Mouse (Mus musculus) lung, postnatal 0 days (tissue): ENCODE measurements around the gene Tmem190. TPM values are rescaled to one million over a fixed set of nuclear protein-coding genes. Genes with fewer than 3 reads are reported as not detected.
"Not testable (repeated sequence)": the region's sequence is repeated elsewhere in the genome, so short reads cannot be mapped to it uniquely, and the experiment has no call there.

ENCODE experiments used
- ATAC-seq: fragments of 200-750 bp; cut with Nextera tagmentation; 2 replicates; pipeline ENCODE4 v1.8.0; 2017; ENCODE audit warnings: moderate library complexity
- DNase-seq: peaks from one replicate; pipeline ENCODE4 v3.0.0-alpha.2; 2016; ENCODE audit warnings: low spot score
- H3K27ac ChIP-seq: fragments of 300-500 bp; sonication (generic); 2 replicates; pipeline ENCODE4 v1.5.1; 2014; ENCODE audit warnings: antibody characterized with exemption, mild to moderate bottlenecking, low read length, mixed read lengths
- H3K27me3 ChIP-seq: fragments of 300-500 bp; sonication (generic); replicated peaks from 2 replicates; pipeline ENCODE4 v1.6.1; 2014; ENCODE audit warnings: low read length, mixed read lengths; ENCODE audit not compliant: insufficient read depth
- H3K36me3 ChIP-seq: fragments of 300-500 bp; sonication (generic); 2 replicates; pipeline ENCODE4 v1.6.1; 2014; ENCODE audit warnings: low read length, mixed read lengths; ENCODE audit not compliant: insufficient read depth
- H3K4me1 ChIP-seq: fragments of 300-500 bp; sonication (generic); 2 replicates; pipeline ENCODE4 v1.6.1; 2014; ENCODE audit warnings: antibody characterized with exemption, low read depth, low read length, mixed read lengths; ENCODE audit not compliant: insufficient read depth
- H3K4me2 ChIP-seq: fragments of 300-500 bp; sonication (generic); replicated peaks from 2 replicates; pipeline ENCODE4 v1.6.1; 2014; ENCODE audit warnings: low read depth, mild to moderate bottlenecking, low read length, moderate library complexity, mixed read lengths
- H3K4me3 ChIP-seq: fragments of 300-500 bp; sonication (generic); 2 replicates; pipeline ENCODE4 v1.5.1; 2014; ENCODE audit warnings: low read depth, low read length
- H3K9ac ChIP-seq: fragments of 300-500 bp; sonication (generic); replicated peaks from 2 replicates; pipeline ENCODE4 v1.6.1; 2014; ENCODE audit warnings: low read depth, mild to moderate bottlenecking
- H3K9me3 ChIP-seq: fragments of 300-500 bp; sonication (generic); 2 replicates; pipeline ENCODE4 v1.6.1; 2016; ENCODE audit warnings: low read length, mixed read lengths
- CTCF ChIP-seq: IDR thresholded peaks from 2 replicates; pipeline ENCODE4 v1.5.1; 2016; ENCODE audit warnings: antibody characterized with exemption, mild to moderate bottlenecking
- EP300 ChIP-seq: IDR thresholded peaks from 2 replicates; pipeline ENCODE4 v1.6.1; 2016; ENCODE audit warnings: antibody characterized with exemption, mild to moderate bottlenecking, control low read depth
- WGBS: fragments of 180-500 bp; shearing (Covaris S2); extraction: QIAGEN DNeasy Blood & Tissue Kit; methylation state at CpG from one replicate; pipeline ENCODE4 v1.1.7; 2014; 5-methylcytosine and 5-hydroxymethylcytosine counted together
- polyA plus RNA-seq: library from polyadenylated mRNA; unstranded; fragments of >200 nt; fragmentation: Nextera tagmentation; extraction: Ambion mirVana; gene quantifications from 2 replicates; pipeline ENCODE4 v1.2.1, GENCODE M21; 2015

Tmem190 gene
- polyA plus RNA-seq, 1 experiment from 2014 or later, result 0.55 TPM

DNA sequence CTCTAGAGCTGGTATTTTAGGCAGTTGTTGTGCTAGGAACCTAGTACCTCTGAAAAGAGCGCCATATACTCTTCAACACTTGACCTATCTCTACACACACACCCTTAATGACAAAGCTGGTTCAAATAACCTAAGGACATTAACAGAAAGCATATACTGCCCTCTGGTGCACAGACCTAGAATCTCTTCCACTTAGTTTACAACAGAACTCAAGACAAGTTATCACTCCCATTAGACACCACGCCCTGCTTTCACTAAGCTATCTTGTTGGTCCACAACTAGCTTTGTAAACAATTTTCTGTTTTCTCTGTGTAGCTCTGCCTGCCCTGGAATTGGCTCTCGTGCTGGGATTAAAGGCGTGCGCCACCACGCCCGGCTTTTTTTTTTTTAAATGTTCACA, 24.0 kb downstream of the Tmem190 start:
- peak; percentile 75 for TF ChIP-seq CTCF
- no peak for TF ChIP-seq EP300
- Histone ChIP-seq H3K9me3 (no peaks in the 10 kb centered on the region), H3K36me3 (peaks cover 12% of the 10 kb centered on the region; the same call in 1 of the 2 replicates), H3K4me1 (no peaks in the 10 kb centered on the region), H3K4me3 (no peak overlapping the region), H3K27me3 (no peaks in the 10 kb centered on the region), H3K4me2 (no peak overlapping the region), H3K9ac (no peak overlapping the region), H3K27ac (no peak overlapping the region)
- peak; percentile 81 for DNase-seq
- peak; percentile 61 for ATAC-seq
- WGBS, result 81% methylated on average over 7 of the region's 7 CpGs

DNA sequence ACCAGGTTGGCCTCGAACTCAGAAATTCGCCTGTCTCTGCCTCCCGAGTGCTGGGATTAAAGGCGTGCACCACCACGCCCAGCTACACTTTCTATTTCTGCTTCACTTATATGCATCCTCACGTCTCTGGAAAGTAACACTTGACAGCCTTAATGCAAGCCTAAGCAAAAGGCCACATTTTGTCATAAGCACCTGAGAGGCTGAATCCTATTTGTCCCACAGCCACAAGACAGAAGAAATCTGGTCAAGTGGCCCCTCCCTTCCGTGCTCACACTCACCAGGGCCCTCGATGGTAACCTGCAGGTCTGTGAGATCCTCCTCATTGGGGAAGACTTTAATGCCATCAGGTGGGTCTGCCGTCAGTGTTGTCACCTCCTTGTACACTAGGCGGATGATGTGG, 28.4 kb downstream of the Tmem190 start:
- not testable (repeated sequence) for H3K27ac ChIP-seq, H3K27me3 ChIP-seq, ATAC-seq, DNase-seq, H3K36me3 ChIP-seq, H3K4me1 ChIP-seq, H3K9me3 ChIP-seq
- Histone ChIP-seq H3K4me3 (peak overlapping the region; percentile 97), H3K4me2 (peak overlapping the region; percentile 78), H3K9ac (peak overlapping the region; percentile 94)
- 25% methylated on average over 10 of the region's 10 CpGs for WGBS

DNA sequence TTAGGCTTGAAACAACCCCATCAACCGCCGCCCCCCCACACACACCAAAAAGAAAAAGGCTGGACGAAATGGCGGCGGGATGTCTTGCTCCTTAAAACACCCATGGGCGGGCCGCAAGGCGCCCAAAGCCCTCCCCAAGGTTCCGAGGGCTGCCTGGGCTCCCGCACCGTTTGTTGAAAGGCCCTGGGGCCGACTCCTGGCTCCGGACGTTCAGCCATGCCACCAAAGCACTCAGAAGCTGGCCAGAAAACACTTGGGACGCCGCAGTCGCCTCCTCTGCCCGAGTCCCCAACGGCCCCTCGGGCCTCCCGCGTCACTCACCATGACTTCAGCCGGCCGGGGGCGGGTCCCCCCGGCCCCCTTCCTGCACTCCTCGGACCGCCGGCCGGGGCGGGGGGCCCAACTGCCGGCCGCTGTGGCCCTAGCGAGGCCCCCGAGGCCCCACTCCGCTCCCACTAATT, 29.1 kb downstream of the Tmem190 start:
- DNase-seq (peak; percentile 57), ATAC-seq (no peak)
- Histone ChIP-seq H3K4me2 (peak overlapping the region; percentile 78), H3K27me3 (no peaks in the 10 kb centered on the region), H3K36me3 (no peaks in the 10 kb centered on the region; the same call in 1 of the 2 replicates), H3K9me3 (no peaks in the 10 kb centered on the region), H3K4me3 (peak overlapping the region; percentile 97), H3K9ac (peak overlapping the region; percentile 94), H3K4me1 (no peaks in the 10 kb centered on the region; the same call in 1 of the 2 replicates), H3K27ac (peak overlapping the region; percentile 96)
- TF ChIP-seq EP300, result no peak
- TF ChIP-seq CTCF, result no peak
- under 1% methylated on average over 21 of the region's 36 CpGs for WGBS

DNA sequence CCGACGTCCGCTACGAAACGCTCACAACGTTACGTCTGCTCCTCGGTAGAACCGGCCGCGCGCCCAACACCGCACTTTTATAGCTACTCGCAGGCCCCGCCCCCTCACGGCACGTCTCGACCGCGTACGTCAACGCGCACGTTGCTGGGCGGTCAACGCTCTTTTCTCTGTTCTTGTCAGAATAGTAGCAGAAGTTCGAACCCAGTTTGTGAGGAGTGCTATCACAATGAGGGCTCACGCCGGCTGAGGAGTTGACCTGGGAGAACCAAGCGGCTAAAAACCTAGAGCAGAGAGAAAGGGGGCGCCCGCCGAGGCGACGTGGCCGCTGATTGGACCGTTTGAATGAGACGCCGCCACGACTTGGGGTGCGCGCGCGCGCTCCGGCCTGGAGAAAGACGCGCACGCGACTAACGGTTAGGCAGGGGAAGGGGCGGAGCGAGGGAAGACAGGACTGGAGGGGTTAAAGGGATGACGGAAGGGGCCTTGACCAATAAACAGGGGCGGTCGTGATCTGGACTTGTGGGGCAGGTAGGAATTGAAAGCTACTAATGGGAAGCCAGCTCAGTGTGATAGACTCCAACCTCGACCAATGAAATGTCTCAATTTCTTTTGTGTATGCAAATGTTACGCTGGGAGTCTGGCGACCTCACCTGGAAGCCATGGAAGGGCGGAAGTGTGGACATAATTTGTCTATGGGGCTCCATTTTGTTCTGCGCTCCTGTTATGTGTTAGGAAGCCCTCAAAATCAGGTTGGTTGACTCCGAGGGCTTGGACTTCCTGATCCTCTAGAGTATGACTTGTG, 29.8 kb downstream of the Tmem190 start, which contains the start of gene Ube2s:
Gene Ube2s (minus strand): TSS at position 288 of the 802 bp plus-strand sequence.
- ATAC-seq (peak; percentile 97), DNase-seq (peak; percentile 100)
- no peaks in the 10 kb centered on the region for H3K9me3 ChIP-seq
- no peaks in the 10 kb centered on the region for H3K27me3 ChIP-seq
- H3K4me3 ChIP-seq, result peak within 1 kb of the TSS; percentile 97
- peak; percentile 44 for TF ChIP-seq CTCF
- peak; percentile 72; the same call in 1 of the 2 replicates for TF ChIP-seq EP300
- H3K36me3 ChIP-seq, result no peaks in the 10 kb centered on the region; the same call in 1 of the 2 replicates
- H3K27ac ChIP-seq, result peak within 1 kb of the TSS; percentile 96
- peak within 1 kb of the TSS; percentile 94 for H3K9ac ChIP-seq
- H3K4me2 ChIP-seq, result peak within 1 kb of the TSS; percentile 78
- peaks cover 2% of the 10 kb centered on the region; the same call in 1 of the 2 replicates for H3K4me1 ChIP-seq
- WGBS, result under 1% methylated on average over 62 of the region's 62 CpGs

DNA sequence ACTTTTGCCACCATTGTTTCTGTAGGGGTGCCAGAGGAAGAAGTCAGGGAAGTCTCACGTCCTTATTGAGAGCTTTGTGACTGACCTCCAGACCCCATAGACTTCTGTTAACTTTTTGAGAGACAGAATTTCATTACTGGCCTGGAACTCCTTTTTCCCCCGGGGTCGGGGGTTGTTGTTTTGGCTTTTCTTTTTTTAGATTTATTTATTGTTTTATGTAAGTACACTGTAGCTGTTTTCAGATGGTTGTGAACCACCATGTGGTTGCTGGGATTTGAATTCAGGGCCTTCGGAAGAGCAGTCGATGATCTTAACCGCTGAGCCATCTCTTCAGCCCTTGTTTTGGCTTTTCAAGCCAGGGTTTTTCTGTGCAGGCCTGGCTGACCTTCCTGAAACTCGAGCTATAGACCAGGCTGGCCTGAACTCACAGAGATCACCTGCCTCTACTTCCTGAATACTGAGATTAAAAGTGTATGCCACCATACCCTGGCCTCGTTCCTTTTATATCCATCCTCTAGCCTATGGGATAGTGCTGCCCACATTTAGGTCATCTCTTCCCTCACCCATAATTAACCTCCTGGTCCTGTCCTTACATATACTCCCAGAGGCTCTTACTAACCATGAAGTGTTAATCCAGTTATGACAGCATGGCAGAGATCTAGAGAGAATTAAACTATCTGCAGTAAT, 30.5 kb downstream of the Tmem190 start:
- no peak for ATAC-seq
- Histone ChIP-seq H3K27ac (peak overlapping the region; percentile 95), H3K4me2 (peak overlapping the region; percentile 55), H3K9ac (no peak overlapping the region), H3K4me3 (peak overlapping the region; percentile 97), H3K27me3 (no peaks in the 10 kb centered on the region), H3K4me1 (peaks cover 5% of the 10 kb centered on the region; the same call in 1 of the 2 replicates), H3K9me3 (no peaks in the 10 kb centered on the region), H3K36me3 (no peaks in the 10 kb centered on the region)
- DNase-seq, result no peak
- no peak for TF ChIP-seq EP300
- TF ChIP-seq CTCF, result no peak
- 21% methylated on average over 8 of the region's 8 CpGs for WGBS

DNA sequence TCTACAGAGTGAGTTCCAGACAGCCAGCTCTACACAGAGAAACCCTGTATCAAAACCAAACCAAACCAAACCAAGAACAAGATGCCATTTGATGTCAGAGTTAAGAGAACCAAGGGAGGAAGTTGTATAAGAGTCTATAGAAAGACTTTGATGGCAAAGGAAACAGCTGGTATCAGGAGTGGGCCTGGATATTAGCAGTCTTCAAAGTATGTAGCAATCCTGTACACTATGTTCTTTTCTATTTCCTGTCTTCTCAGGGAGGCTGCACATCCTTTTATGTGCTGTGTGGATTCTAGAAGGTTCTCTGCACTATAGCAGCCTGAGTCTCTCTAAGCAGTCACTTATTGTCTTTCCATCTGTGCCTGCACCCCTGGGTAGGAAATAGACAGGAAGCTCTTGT, 33.8 kb downstream of the Tmem190 start:
- Histone ChIP-seq H3K27ac (peak overlapping the region; percentile 35; the same call in 1 of the 2 replicates), H3K4me3 (no peak overlapping the region), H3K4me1 (peaks cover 5% of the 10 kb centered on the region; the same call in 1 of the 2 replicates), H3K27me3 (no peaks in the 10 kb centered on the region), H3K4me2 (no peak overlapping the region), H3K9me3 (no peaks in the 10 kb centered on the region), H3K9ac (no peak overlapping the region), H3K36me3 (no peaks in the 10 kb centered on the region)
- DNase-seq (peak; percentile 78), ATAC-seq (no peak; the same call in 1 of the 2 replicates)
- TF ChIP-seq EP300 (peak; percentile 84), CTCF (no peak)

DNA sequence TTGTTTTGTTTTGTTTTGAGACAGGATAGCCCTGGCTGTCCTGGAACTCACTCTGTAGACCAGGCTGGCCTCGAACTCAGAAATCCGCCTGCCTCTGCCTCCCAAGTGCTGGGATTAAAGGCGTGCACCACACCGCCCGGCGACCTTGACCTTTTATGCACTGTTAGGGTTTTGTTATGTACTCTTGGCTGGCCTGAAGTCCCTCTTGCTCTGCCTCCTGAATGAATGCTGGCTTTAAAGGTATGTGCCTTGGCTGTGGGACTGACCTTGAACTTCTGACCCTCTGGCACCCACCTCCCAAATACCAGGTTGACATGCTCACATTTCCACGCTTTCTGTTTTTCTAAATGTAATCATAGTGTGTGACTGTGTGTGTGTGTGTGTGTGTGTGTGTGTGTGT, 38.2 kb downstream of the Tmem190 start:
- not testable (repeated sequence) for ATAC-seq, H3K9ac ChIP-seq, H3K4me1 ChIP-seq, H3K27me3 ChIP-seq, H3K9me3 ChIP-seq, DNase-seq, H3K4me2 ChIP-seq, H3K36me3 ChIP-seq, H3K4me3 ChIP-seq, H3K27ac ChIP-seq
- WGBS, result 89% methylated on average over 7 of the region's 7 CpGs
